Mouse (Mus musculus) heart, postnatal 0 days (tissue): ENCODE results near the gene Shisa6. TPM values are rescaled to one million over a fixed set of nuclear protein-coding genes. Genes with fewer than 3 reads are reported as not detected.

Experiments
- ATAC-seq: fragments of 200-750 bp; cut with Nextera tagmentation; 2 replicates; pipeline ENCODE4 v1.8.0; 2017; ENCODE audit warnings: low read depth, moderate number of reproducible peaks, moderate library complexity; ENCODE audit not compliant: insufficient read depth
- DNase-seq: peaks from one replicate; pipeline ENCODE4 v3.0.0-alpha.2; 2016; ENCODE audit warnings: low spot score
- H3K27ac ChIP-seq: fragments of 300-500 bp; sonication (generic); 2 replicates; pipeline ENCODE4 v1.5.1; 2014; ENCODE audit warnings: low read depth, mild to moderate bottlenecking
- H3K27me3 ChIP-seq: fragments of 300-500 bp; sonication (generic); 2 replicates; pipeline ENCODE4 v1.6.1; 2014; ENCODE audit warnings: low read length, mixed read lengths; ENCODE audit not compliant: control insufficient read depth, insufficient read depth
- H3K36me3 ChIP-seq: fragments of 300-500 bp; sonication (generic); replicated peaks from 2 replicates; pipeline ENCODE4 v1.6.1; 2014; ENCODE audit warnings: low read length, mixed read lengths; ENCODE audit not compliant: control insufficient read depth, insufficient read depth
- H3K4me1 ChIP-seq: fragments of 300-500 bp; sonication (generic); 2 replicates; pipeline ENCODE4 v1.6.1; 2014; ENCODE audit warnings: antibody characterized with exemption; ENCODE audit not compliant: control insufficient read depth, insufficient read depth
- H3K4me2 ChIP-seq: fragments of 300-500 bp; sonication (generic); 2 replicates; pipeline ENCODE4 v1.6.1; 2014; ENCODE audit warnings: low read depth, mild to moderate bottlenecking, low read length, moderate library complexity
- H3K4me3 ChIP-seq: fragments of 300-500 bp; sonication (generic); 2 replicates; pipeline ENCODE4 v1.5.1; 2014; ENCODE audit warnings: low read depth, low read length
- H3K9ac ChIP-seq: fragments of 300-500 bp; sonication (generic); replicated peaks from 2 replicates; pipeline ENCODE4 v1.6.1; 2014; ENCODE audit warnings: low read depth, low read length, mixed read lengths
- H3K9me3 ChIP-seq: fragments of 300-500 bp; sonication (generic); replicated peaks from 2 replicates; pipeline ENCODE4 v1.6.1; 2016; ENCODE audit warnings: low read length; ENCODE audit not compliant: control insufficient read depth
- CTCF ChIP-seq: IDR thresholded peaks from 2 replicates; pipeline ENCODE4 v1.5.1; 2016; ENCODE audit warnings: antibody characterized with exemption, control low read depth, low read depth
- EP300 ChIP-seq: IDR thresholded peaks from 2 replicates; pipeline ENCODE4 v1.6.1; 2016; ENCODE audit warnings: antibody characterized with exemption, low read depth
- WGBS: fragments of 180-500 bp; shearing (Covaris S2); extraction: QIAGEN DNeasy Blood & Tissue Kit; methylation state at CpG from one replicate; pipeline ENCODE4 v1.1.7; 2014; 5-methylcytosine and 5-hydroxymethylcytosine counted together
- polyA plus RNA-seq: library from polyadenylated mRNA; unstranded; fragments of >200 nt; fragmentation: Nextera tagmentation; extraction: Ambion mirVana; gene quantifications from 2 replicates; pipeline ENCODE4 v1.2.1, GENCODE M21; 2015
- total RNA-seq: library from RNA; depleted of rRNA; stranded (reverse); fragments of >200 nt; gene quantifications from 2 replicates; pipeline ENCODE4 v1.2.3, GENCODE M21; 2014; ENCODE audit warnings: low replicate concordance

The Shisa6 gene
- total and polyA plus RNA-seq, 2 experiments from 2014 or later: 0.11 to 0.18 TPM

DNA sequence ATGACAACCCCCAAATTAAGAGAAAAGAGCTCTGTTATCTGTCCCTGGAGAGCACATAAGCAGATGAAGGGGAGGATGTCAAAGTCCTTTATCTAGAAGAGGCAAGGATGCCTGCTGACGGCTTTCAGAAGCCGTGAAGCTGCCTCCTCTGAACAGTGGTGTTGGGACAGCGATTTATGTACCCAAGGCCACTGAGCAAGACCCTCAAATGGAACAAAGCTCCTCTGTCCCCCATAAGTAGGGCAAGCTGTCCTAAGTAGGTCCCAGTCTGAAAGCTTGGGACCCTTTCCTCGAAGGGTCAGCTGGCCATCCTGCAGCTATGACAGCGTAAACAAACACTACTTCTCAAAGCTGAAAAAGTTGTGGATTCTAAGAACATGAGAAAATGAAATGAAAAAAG lies 11.4 kb downstream of the Shisa6 start:
- no peak overlapping the region for H3K4me3 ChIP-seq
- no peak overlapping the region for H3K27ac ChIP-seq
- no peaks in the 10 kb centered on the region for H3K4me1 ChIP-seq
- no peaks in the 10 kb centered on the region for H3K9me3 ChIP-seq
- H3K9ac ChIP-seq: no peak overlapping the region
- H3K4me2 ChIP-seq: no peak overlapping the region
- DNase-seq (no peak), ATAC-seq (no peak)
- WGBS: 43% methylated on average over 5 of the region's 5 CpGs
- no peaks in the 10 kb centered on the region for H3K27me3 ChIP-seq
- TF ChIP-seq CTCF (no peak), EP300 (no peak)
- H3K36me3 ChIP-seq: no peaks in the 10 kb centered on the region

DNA sequence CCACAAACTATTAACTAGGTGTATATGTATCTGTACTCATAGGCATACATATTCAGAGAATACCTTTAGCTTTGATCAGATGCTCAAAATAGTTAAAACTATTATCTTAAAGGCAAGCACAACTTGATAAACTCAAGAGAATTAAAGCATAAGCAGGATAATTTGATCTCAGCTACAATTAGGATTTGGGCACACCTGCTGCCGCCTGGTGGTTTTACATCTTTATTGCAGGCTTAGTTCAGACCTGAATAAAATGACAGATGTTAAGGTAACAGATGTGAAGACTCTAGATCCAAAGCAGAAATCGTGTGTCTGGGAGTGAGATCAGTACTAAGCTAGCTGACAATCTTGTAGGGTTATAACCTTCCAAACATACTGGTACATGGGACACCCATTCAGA lies 24.8 kb downstream of the Shisa6 start:
- 52% methylated on average over 2 of the region's 2 CpGs for WGBS
- Histone ChIP-seq H3K4me3 (no peak overlapping the region), H3K4me2 (no peak overlapping the region), H3K4me1 (no peaks in the 10 kb centered on the region), H3K27me3 (no peaks in the 10 kb centered on the region), H3K9me3 (no peaks in the 10 kb centered on the region), H3K9ac (no peak overlapping the region), H3K27ac (no peak overlapping the region), H3K36me3 (no peaks in the 10 kb centered on the region)
- no peak for DNase-seq
- ATAC-seq: no peak
- TF ChIP-seq EP300 (no peak), CTCF (peak; percentile 23; the same call in 1 of the 2 replicates)

DNA sequence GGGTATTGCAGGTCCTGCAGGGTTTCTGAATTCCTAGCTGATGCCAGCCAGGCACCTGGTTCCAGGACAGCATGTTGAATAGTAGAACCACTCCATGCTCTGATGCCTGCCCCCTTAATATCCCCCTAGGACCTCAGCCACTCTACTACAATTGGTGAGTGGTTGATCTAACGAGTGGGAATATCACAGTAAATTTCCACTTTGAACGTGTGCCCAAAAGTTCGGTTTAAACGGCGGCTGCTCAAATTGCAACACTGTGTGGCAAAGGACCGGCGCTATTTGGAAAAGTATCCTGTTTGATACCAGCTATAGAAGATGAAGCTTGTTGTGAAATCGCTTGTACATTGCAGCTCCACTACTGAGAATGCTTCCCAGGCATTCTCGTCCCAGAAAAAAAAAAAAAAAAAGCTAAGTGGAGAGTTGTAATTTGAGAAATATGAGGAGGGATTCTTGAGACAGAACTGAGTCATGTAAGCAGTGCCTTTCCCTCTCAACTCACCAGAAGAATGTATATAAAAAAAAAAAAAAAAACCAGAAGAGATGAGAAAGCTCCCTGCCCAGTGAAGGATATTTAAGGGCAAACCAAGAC lies 26.8 kb downstream of the Shisa6 start:
- H3K9me3 ChIP-seq: no peaks in the 10 kb centered on the region
- WGBS: 73% methylated on average over 9 of the region's 9 CpGs
- no peak overlapping the region for H3K27ac ChIP-seq
- ATAC-seq (no peak), DNase-seq (no peak)
- no peaks in the 10 kb centered on the region for H3K4me1 ChIP-seq
- no peak for TF ChIP-seq CTCF
- TF ChIP-seq EP300: no peak
- H3K36me3 ChIP-seq: no peaks in the 10 kb centered on the region
- no peak overlapping the region for H3K4me3 ChIP-seq
- H3K9ac ChIP-seq: no peak overlapping the region
- H3K27me3 ChIP-seq: no peaks in the 10 kb centered on the region
- H3K4me2 ChIP-seq: no peak overlapping the region

DNA sequence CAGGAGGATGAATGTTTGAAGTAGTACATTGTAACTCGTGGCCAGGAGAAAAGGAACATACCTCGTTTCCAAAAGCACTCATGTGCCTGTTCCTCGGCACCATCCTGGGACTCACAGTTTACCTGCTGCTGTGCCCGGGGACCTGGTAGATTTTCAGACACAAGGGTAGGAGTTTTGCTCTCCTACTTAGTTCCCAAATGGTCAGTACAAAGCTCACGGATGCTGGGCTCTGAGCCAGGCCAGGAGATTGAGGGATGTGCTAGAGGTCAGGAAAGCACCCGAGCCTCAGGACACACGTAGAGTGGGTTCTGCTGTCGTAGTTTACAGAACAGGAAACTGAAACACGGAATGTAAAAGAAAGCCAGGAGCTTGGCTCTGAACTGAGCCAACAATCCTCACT lies 29.5 kb downstream of the Shisa6 start:
- ATAC-seq (no peak), DNase-seq (no peak)
- Histone ChIP-seq H3K9ac (no peak overlapping the region), H3K27ac (no peak overlapping the region), H3K4me1 (no peaks in the 10 kb centered on the region), H3K27me3 (no peaks in the 10 kb centered on the region), H3K4me3 (no peak overlapping the region), H3K36me3 (no peaks in the 10 kb centered on the region), H3K9me3 (no peaks in the 10 kb centered on the region), H3K4me2 (no peak overlapping the region)
- 49% methylated on average over 9 of the region's 9 CpGs for WGBS
- TF ChIP-seq CTCF (no peak), EP300 (no peak)

DNA sequence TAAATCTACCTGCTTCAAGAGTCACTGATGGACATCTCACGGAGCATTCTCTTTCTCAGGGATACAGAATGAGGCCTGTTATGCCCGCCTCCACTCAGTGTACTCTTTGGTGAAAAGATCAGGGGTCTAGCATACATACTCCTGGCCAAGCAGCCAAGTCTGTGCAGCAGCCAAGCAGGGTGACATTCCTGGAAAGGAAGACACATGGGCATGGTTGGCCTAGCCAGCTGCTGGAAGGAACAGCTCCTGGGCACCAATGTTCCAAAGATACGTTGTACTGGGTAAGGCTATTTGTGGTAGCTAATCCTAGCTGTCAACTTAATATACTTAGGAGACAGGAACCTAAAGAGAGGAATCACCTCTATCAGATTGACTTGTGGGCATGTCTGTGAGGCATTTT lies 31.4 kb downstream of the Shisa6 start:
- Histone ChIP-seq H3K4me1 (no peaks in the 10 kb centered on the region), H3K36me3 (no peaks in the 10 kb centered on the region), H3K9ac (no peak overlapping the region), H3K27me3 (no peaks in the 10 kb centered on the region), H3K9me3 (no peaks in the 10 kb centered on the region), H3K27ac (no peak overlapping the region), H3K4me2 (no peak overlapping the region), H3K4me3 (no peak overlapping the region)
- TF ChIP-seq CTCF (no peak), EP300 (no peak)
- ATAC-seq: no peak
- no peak for DNase-seq
- 61% methylated on average over 3 of the region's 3 CpGs for WGBS

DNA sequence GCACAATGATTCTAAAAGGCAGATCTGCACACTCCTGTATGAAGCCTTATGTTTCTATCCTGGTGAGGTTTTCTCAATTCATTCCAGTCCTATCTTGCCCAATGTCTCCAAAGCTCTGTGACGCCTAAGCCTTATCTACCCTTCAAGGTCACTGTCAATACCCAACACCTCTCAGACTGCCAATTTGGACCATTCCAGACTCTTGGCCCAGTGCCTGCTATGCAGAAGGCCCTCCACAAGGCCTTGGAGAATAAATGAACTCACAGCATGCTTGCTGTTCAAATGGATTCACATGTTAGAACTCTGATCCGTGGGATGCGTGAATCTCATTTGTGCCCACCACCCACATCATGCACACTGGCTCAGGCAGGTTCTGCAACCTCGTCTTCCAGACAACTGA lies 38.0 kb downstream of the Shisa6 start:
- ATAC-seq (peak; percentile 81), DNase-seq (peak; percentile 36)
- whole genome bisulfite sequencing: 52% methylated on average over 4 of the region's 4 CpGs
- H3K9me3 ChIP-seq: no peaks in the 10 kb centered on the region
- no peak overlapping the region for H3K4me3 ChIP-seq
- H3K27ac ChIP-seq: peak overlapping the region; percentile 56; the same call in 1 of the 2 replicates
- peaks cover 10% of the 10 kb centered on the region; the same call in 1 of the 2 replicates for H3K4me1 ChIP-seq
- no peaks in the 10 kb centered on the region for H3K27me3 ChIP-seq
- H3K36me3 ChIP-seq: no peaks in the 10 kb centered on the region
- no peak for TF ChIP-seq CTCF
- no peak for TF ChIP-seq EP300
- no peak overlapping the region for H3K9ac ChIP-seq
- no peak overlapping the region for H3K4me2 ChIP-seq
